8 mouse cellular contexts compared by ENCODE assay signal in genomic region chr7:78883016-78883725, GRCm38 (mm10). TPM values are rescaled to one million over a fixed set of nuclear protein-coding genes. Genes with fewer than 3 reads are reported as not detected.
DNase-seq lines count a peak whose midpoint lies in the region; ATAC-seq and TF ChIP-seq lines count a peak whose summit lies in the region.

No protein-coding gene starts in this region.

- no peaks in the 10 kb centered on the region for H3K9me3 ChIP-seq in kidney, postnatal 0 days (replicated peaks; ENCODE audit: low read length)
- no peaks in the 10 kb centered on the region for H3K9me3 ChIP-seq in embryonic facial prominence, embryonic 14.5 days (ENCODE audit: control insufficient read depth, low read length)
- H3K9me3 ChIP-seq in intestine, postnatal 0 days (ENCODE audit: control insufficient read depth): no peaks in the 10 kb centered on the region

- DNase-seq in kidney, postnatal 0 days (ENCODE audit: low spot score): peak; percentile 43
- DNase-seq in kidney, postnatal 25 days: no peak
- DNase-seq in embryonic facial prominence, embryonic 14.5 days (ENCODE audit: low spot score): peak; percentile 25
- no peak for DNase-seq in cerebellum, adult 9-10 months
- no peak for DNase-seq in layer of hippocampus, postnatal 25 days (ENCODE audit: extremely low spot score in 1 of 2, low spot score in 1 of 2)
- no peak for DNase-seq in spleen, postnatal 4 days (ENCODE audit: low spot score in 2 of 2)

- no peaks in the 10 kb centered on the region for H3K36me3 ChIP-seq in kidney, postnatal 0 days (ENCODE audit: insufficient read depth, low read length)
- no peaks in the 10 kb centered on the region for H3K36me3 ChIP-seq in embryonic facial prominence, embryonic 14.5 days (ENCODE audit: control insufficient read depth, insufficient read depth, low read length)
- no peaks in the 10 kb centered on the region for H3K36me3 ChIP-seq in intestine, postnatal 0 days (ENCODE audit: control insufficient read depth, insufficient read depth)

- H3K9ac ChIP-seq in kidney, postnatal 0 days (ENCODE audit: low read depth, low read length): no peak overlapping the region
- H3K9ac ChIP-seq in embryonic facial prominence, embryonic 14.5 days (ENCODE audit: low read depth, low read length): peak overlapping the region; percentile 21; the same call in 1 of the 2 replicates
- no peak overlapping the region for H3K9ac ChIP-seq in intestine, postnatal 0 days (ENCODE audit: low read depth, low read length)

- H3K27ac ChIP-seq in kidney, postnatal 0 days: no peak overlapping the region
- no peak overlapping the region for H3K27ac ChIP-seq in embryonic facial prominence, embryonic 14.5 days (replicated peaks; ENCODE audit: low read depth, low read length)
- no peak overlapping the region for H3K27ac ChIP-seq in intestine, postnatal 0 days (ENCODE audit: low read depth, low read length)
- H3K27ac ChIP-seq in olfactory bulb, adult 2 months (ENCODE audit: insufficient read depth, low read depth, low read length): no peak overlapping the region

- peak overlapping the region; percentile 43 for H3K4me2 ChIP-seq in kidney, postnatal 0 days (ENCODE audit: low read length)
- H3K4me2 ChIP-seq in embryonic facial prominence, embryonic 14.5 days (ENCODE audit: low read depth, low read length): peak overlapping the region; percentile 53
- H3K4me2 ChIP-seq in intestine, postnatal 0 days (replicated peaks; ENCODE audit: low read depth): peak overlapping the region; percentile 43; the same call in 1 of the 2 replicates

- TF ChIP-seq POLR2A in olfactory bulb, adult 2 months (IDR thresholded peaks at IDR 0.05; ENCODE audit: insufficient read depth, low read depth, low read length): no peak

- WGBS in kidney, postnatal 0 days: 2% methylated on average over 34 of the region's 34 CpGs
- WGBS in embryonic facial prominence, embryonic 14.5 days: 1% methylated on average over 29 of the region's 34 CpGs
- 3% methylated on average over 34 of the region's 34 CpGs for WGBS in intestine, postnatal 0 days
- 1% methylated on average over 34 of the region's 34 CpGs for WGBS in olfactory bulb, adult 2 months

- TF ChIP-seq CTCF in kidney, postnatal 0 days (IDR thresholded peaks at IDR 0.05; ENCODE audit: low read depth): no peak
- TF ChIP-seq CTCF in intestine, postnatal 0 days (IDR thresholded peaks at IDR 0.05; ENCODE audit: low read depth): no peak
- no peak for TF ChIP-seq CTCF in olfactory bulb, adult 2 months (IDR thresholded peaks at IDR 0.05; ENCODE audit: insufficient read depth, low read depth, low read length)

- ATAC-seq in kidney, postnatal 0 days (replicated peaks; ENCODE audit: low FRiP score, low read depth): no peak
- no peak for ATAC-seq in embryonic facial prominence, embryonic 14.5 days (ENCODE audit: low read depth)
- 0 out of 2 replicates have a peak, but pooled peaks have one; percentile 18 for ATAC-seq in intestine, postnatal 0 days

- H3K4me1 ChIP-seq in kidney, postnatal 0 days (replicated peaks; ENCODE audit: insufficient read depth, low read length): no peaks in the 10 kb centered on the region
- peaks cover 11% of the 10 kb centered on the region; the same call in 1 of the 2 replicates for H3K4me1 ChIP-seq in embryonic facial prominence, embryonic 14.5 days (ENCODE audit: control insufficient read depth, insufficient read depth, low read length)
- H3K4me1 ChIP-seq in intestine, postnatal 0 days (replicated peaks; ENCODE audit: control insufficient read depth, insufficient read depth, low read length): no peaks in the 10 kb centered on the region
- H3K4me1 ChIP-seq in olfactory bulb, adult 2 months (ENCODE audit: control insufficient read depth, insufficient read depth, low read length): peaks cover 43% of the 10 kb centered on the region

- H3K27me3 ChIP-seq in kidney, postnatal 0 days (ENCODE audit: insufficient read depth, low read length): peaks cover 34% of the 10 kb centered on the region
- peaks cover 57% of the 10 kb centered on the region for H3K27me3 ChIP-seq in embryonic facial prominence, embryonic 14.5 days (replicated peaks; ENCODE audit: control insufficient read depth, insufficient read depth, low read length)
- H3K27me3 ChIP-seq in intestine, postnatal 0 days (replicated peaks; ENCODE audit: control insufficient read depth, insufficient read depth, low read length): peaks cover 51% of the 10 kb centered on the region

- H3K4me3 ChIP-seq in kidney, postnatal 0 days (replicated peaks; ENCODE audit: low read depth, low read length): no peak overlapping the region
- peak overlapping the region; percentile 33 for H3K4me3 ChIP-seq in embryonic facial prominence, embryonic 14.5 days (ENCODE audit: low read depth, low read length)
- H3K4me3 ChIP-seq in intestine, postnatal 0 days (ENCODE audit: low read depth, low read length): 0 out of 2 replicates have a peak overlapping the region, but pooled peaks have one; percentile 14
- H3K4me3 ChIP-seq in olfactory bulb, adult 2 months (ENCODE audit: insufficient read depth, low read depth, low read length): peak overlapping the region; percentile 65

RNA-seq across cellular contexts. Expression of gene Aen, which starts 12.5 kb away (rescaled TPM):
- 33.1 and 37.5 TPM in 2 replicates for polyA plus RNA-seq in kidney, postnatal 0 days (2015; fragmentation: Nextera tagmentation; extraction: Ambion mirVana)
- 31.8 and 32.7 TPM in 2 replicates for polyA plus RNA-seq in embryonic facial prominence, embryonic 14.5 days (2014; fragmentation: Nextera tagmentation; extraction: Ambion mirVana)
- 19.7 and 20.6 TPM in 2 replicates for polyA plus RNA-seq in intestine, postnatal 0 days (2015; fragmentation: Nextera tagmentation; extraction: Ambion mirVana)
- polyA plus RNA-seq in olfactory bulb, adult 2 months (2012; ENCODE audit: insufficient read depth, insufficient read length, low replicate concordance, missing spikeins): not detected in 2 replicates
- 10 to 100 TPM; 21.5 to 23.1 TPM for total RNA-seq in layer of hippocampus, postnatal 25 days (2021)

RNA-seq across cellular contexts. Expression of gene Isg20, which starts 30.1 kb away (rescaled TPM):
- polyA plus RNA-seq in kidney, postnatal 0 days (2015; fragmentation: Nextera tagmentation; extraction: Ambion mirVana): 2.3 and 2.8 TPM in 2 replicates
- polyA plus RNA-seq in embryonic facial prominence, embryonic 14.5 days (2014; fragmentation: Nextera tagmentation; extraction: Ambion mirVana): 3.4 and 5.1 TPM in 2 replicates
- polyA plus RNA-seq in intestine, postnatal 0 days (2015; fragmentation: Nextera tagmentation; extraction: Ambion mirVana): 4.3 and 4.9 TPM in 2 replicates
- polyA plus RNA-seq in olfactory bulb, adult 2 months (2012; ENCODE audit: insufficient read depth, insufficient read length, low replicate concordance, missing spikeins): not detected in 2 replicates
- total RNA-seq in layer of hippocampus, postnatal 25 days (2021): 1 to 10 TPM; 1.1 to 1.2 TPM

RNA-seq across cellular contexts. Expression of gene Det1, which starts 36.1 kb away (rescaled TPM):
- 13.9 TPM in 2 replicates for polyA plus RNA-seq in kidney, postnatal 0 days (2015; fragmentation: Nextera tagmentation; extraction: Ambion mirVana)
- 15.6 and 17.7 TPM in 2 replicates for polyA plus RNA-seq in embryonic facial prominence, embryonic 14.5 days (2014; fragmentation: Nextera tagmentation; extraction: Ambion mirVana)
- polyA plus RNA-seq in intestine, postnatal 0 days (2015; fragmentation: Nextera tagmentation; extraction: Ambion mirVana): 10.1 and 11.2 TPM in 2 replicates
- polyA plus RNA-seq in olfactory bulb, adult 2 months (2012; ENCODE audit: insufficient read depth, insufficient read length, low replicate concordance, missing spikeins): not detected in 2 replicates
- 1 to 10 TPM; 6.0 to 6.3 TPM for total RNA-seq in layer of hippocampus, postnatal 25 days (2021)

Comparison
In these comparisons a context has a peak if more than half of its experiments do, and no peak if none do; other contexts are left out.
1. DNase-seq: peak in kidney, postnatal 0 days (single experiment) and embryonic facial prominence, embryonic 14.5 days (single experiment); none in kidney, postnatal 25 days (0 of 2), cerebellum, adult 9-10 months (single experiment), layer of hippocampus, postnatal 25 days (0 of 2) and spleen, postnatal 4 days (0 of 2).
2. Peak in every context shown above with its lines, with median percentiles within 50 percentile points of each other: H3K4me2 ChIP-seq.